Mouse (Mus musculus): ENCODE measurements around the gene Dap. TPM values are rescaled to one million over a fixed set of nuclear protein-coding genes. Genes with fewer than 3 reads are reported as not detected.

Dap gene
- polyA plus RNA-seq, 1 experiment from 2014 or later: 127 TPM

GRCm38 (mm10) chr15:31296882-31297776 is 73.0 kb downstream of the Dap start:
- H3K36me3 ChIP-seq (ENCODE audit: insufficient read depth, low read length): no peaks in the 10 kb centered on the region
- no peak overlapping the region for H3K9ac ChIP-seq (ENCODE audit: low read depth, low read length)
- peak overlapping the region; percentile 18; the same call in 1 of the 2 replicates for H3K4me3 ChIP-seq (replicated peaks; ENCODE audit: low read depth, low read length)
- H3K9me3 ChIP-seq (replicated peaks; ENCODE audit: low read length): no peaks in the 10 kb centered on the region
- ATAC-seq (replicated peaks; ENCODE audit: low FRiP score, low read depth): 0 out of 2 replicates have a peak, but pooled peaks have one; percentile 22
- H3K27me3 ChIP-seq (ENCODE audit: insufficient read depth, low read length): no peaks in the 10 kb centered on the region
- no peak for TF ChIP-seq CTCF (IDR thresholded peaks at IDR 0.05; ENCODE audit: low read depth)
- H3K27ac ChIP-seq: no peak overlapping the region
- peak overlapping the region; percentile 11 for H3K4me2 ChIP-seq (ENCODE audit: low read length)
- no peak for DNase-seq (ENCODE audit: low spot score)
- 0 out of 2 replicates have a peak, but pooled peaks cover 3% of the 10 kb centered on the region for H3K4me1 ChIP-seq (replicated peaks; ENCODE audit: insufficient read depth, low read length)
- 16% methylated on average over 40 of the region's 40 CpGs for WGBS

GRCm38 (mm10) chr15:31297777-31298137 is 73.6 kb downstream of the Dap start:
- no peaks in the 10 kb centered on the region for H3K27me3 ChIP-seq (ENCODE audit: insufficient read depth, low read length)
- TF ChIP-seq CTCF (IDR thresholded peaks at IDR 0.05; ENCODE audit: low read depth): no peak
- H3K36me3 ChIP-seq (ENCODE audit: insufficient read depth, low read length): no peaks in the 10 kb centered on the region
- 33% methylated on average over 13 of the region's 13 CpGs for WGBS
- H3K9ac ChIP-seq (ENCODE audit: low read depth, low read length): no peak overlapping the region
- 0 out of 2 replicates have a peak, but pooled peaks cover 3% of the 10 kb centered on the region for H3K4me1 ChIP-seq (replicated peaks; ENCODE audit: insufficient read depth, low read length)
- no peaks in the 10 kb centered on the region for H3K9me3 ChIP-seq (replicated peaks; ENCODE audit: low read length)
- H3K27ac ChIP-seq: no peak overlapping the region
- peak overlapping the region; percentile 11; the same call in 1 of the 2 replicates for H3K4me2 ChIP-seq (ENCODE audit: low read length)
- ATAC-seq (replicated peaks; ENCODE audit: low FRiP score, low read depth) (no peak), DNase-seq (ENCODE audit: low spot score) (peak; percentile 30)
- H3K4me3 ChIP-seq (replicated peaks; ENCODE audit: low read depth, low read length): no peak overlapping the region

- ATAC-seq (replicated peaks; ENCODE audit: low FRiP score, low read depth): no peak
- no peak for DNase-seq (ENCODE audit: low spot score)
- no peaks in the 10 kb centered on the region for H3K36me3 ChIP-seq (ENCODE audit: insufficient read depth, low read length)
- H3K4me3 ChIP-seq (replicated peaks; ENCODE audit: low read depth, low read length): no peak overlapping the region
- H3K27ac ChIP-seq: no peak overlapping the region
- no peak overlapping the region for H3K9ac ChIP-seq (ENCODE audit: low read depth, low read length)
- H3K27me3 ChIP-seq (ENCODE audit: insufficient read depth, low read length): no peaks in the 10 kb centered on the region
- TF ChIP-seq CTCF (IDR thresholded peaks at IDR 0.05; ENCODE audit: low read depth): no peak
- 49% methylated on average over 6 of the region's 6 CpGs for WGBS
- H3K4me1 ChIP-seq (replicated peaks; ENCODE audit: insufficient read depth, low read length): 0 out of 2 replicates have a peak, but pooled peaks cover 3% of the 10 kb centered on the region
- no peak overlapping the region for H3K4me2 ChIP-seq (ENCODE audit: low read length)
- H3K9me3 ChIP-seq (replicated peaks; ENCODE audit: low read length): no peaks in the 10 kb centered on the region
These were observed 75.3 kb downstream of the Dap start for GRCm38 (mm10) chr15:31299258-31299917.

GRCm38 (mm10) chr15:31302293-31302990 is 78.3 kb downstream of the Dap start:
- no peak overlapping the region for H3K4me3 ChIP-seq (replicated peaks; ENCODE audit: low read depth, low read length)
- no peaks in the 10 kb centered on the region for H3K27me3 ChIP-seq (ENCODE audit: insufficient read depth, low read length)
- DNase-seq (ENCODE audit: low spot score): no peak
- no peak overlapping the region for H3K4me2 ChIP-seq (ENCODE audit: low read length)
- TF ChIP-seq CTCF (IDR thresholded peaks at IDR 0.05; ENCODE audit: low read depth): no peak
- H3K4me1 ChIP-seq (replicated peaks; ENCODE audit: insufficient read depth, low read length): 0 out of 2 replicates have a peak, but pooled peaks cover under 1% of the 10 kb centered on the region
- no peak overlapping the region for H3K27ac ChIP-seq
- WGBS: 56% methylated on average over 12 of the region's 12 CpGs
- H3K9me3 ChIP-seq (replicated peaks; ENCODE audit: low read length): no peaks in the 10 kb centered on the region
- H3K9ac ChIP-seq (ENCODE audit: low read depth, low read length): no peak overlapping the region
- no peaks in the 10 kb centered on the region for H3K36me3 ChIP-seq (ENCODE audit: insufficient read depth, low read length)
- ATAC-seq (replicated peaks; ENCODE audit: low FRiP score, low read depth): no peak

- H3K9ac ChIP-seq (ENCODE audit: low read depth, low read length): no peak overlapping the region
- no peak overlapping the region for H3K4me3 ChIP-seq (replicated peaks; ENCODE audit: low read depth, low read length)
- DNase-seq (ENCODE audit: low spot score) (no peak), ATAC-seq (replicated peaks; ENCODE audit: low FRiP score, low read depth) (no peak)
- no peaks in the 10 kb centered on the region for H3K9me3 ChIP-seq (replicated peaks; ENCODE audit: low read length)
- H3K4me2 ChIP-seq (ENCODE audit: low read length): no peak overlapping the region
- no peak for TF ChIP-seq CTCF (IDR thresholded peaks at IDR 0.05; ENCODE audit: low read depth)
- no peak overlapping the region for H3K27ac ChIP-seq
- H3K4me1 ChIP-seq (replicated peaks; ENCODE audit: insufficient read depth, low read length): no peaks in the 10 kb centered on the region
- no peaks in the 10 kb centered on the region for H3K36me3 ChIP-seq (ENCODE audit: insufficient read depth, low read length)
- WGBS: 83% methylated on average over 3 of the region's 3 CpGs
- H3K27me3 ChIP-seq (ENCODE audit: insufficient read depth, low read length): no peaks in the 10 kb centered on the region
These were observed 80.2 kb downstream of the Dap start for GRCm38 (mm10) chr15:31304302-31304701.

GRCm38 (mm10) chr15:31305181-31305580 is 81.1 kb downstream of the Dap start:
- Histone ChIP-seq H3K9ac (ENCODE audit: low read depth, low read length) (no peak overlapping the region), H3K4me3 (replicated peaks; ENCODE audit: low read depth, low read length) (no peak overlapping the region), H3K4me2 (ENCODE audit: low read length) (no peak overlapping the region), H3K27me3 (ENCODE audit: insufficient read depth, low read length) (no peaks in the 10 kb centered on the region), H3K27ac (no peak overlapping the region), H3K9me3 (replicated peaks; ENCODE audit: low read length) (no peaks in the 10 kb centered on the region), H3K4me1 (replicated peaks; ENCODE audit: insufficient read depth, low read length) (no peaks in the 10 kb centered on the region), H3K36me3 (ENCODE audit: insufficient read depth, low read length) (no peaks in the 10 kb centered on the region)
- WGBS: 49% methylated on average over 6 of the region's 6 CpGs
- ATAC-seq (replicated peaks; ENCODE audit: low FRiP score, low read depth) (no peak), DNase-seq (ENCODE audit: low spot score) (no peak)
- no peak for TF ChIP-seq CTCF (IDR thresholded peaks at IDR 0.05; ENCODE audit: low read depth)
